Comparison of ENCODE assay signal across 23 mouse cellular contexts in the genomic region with DNA sequence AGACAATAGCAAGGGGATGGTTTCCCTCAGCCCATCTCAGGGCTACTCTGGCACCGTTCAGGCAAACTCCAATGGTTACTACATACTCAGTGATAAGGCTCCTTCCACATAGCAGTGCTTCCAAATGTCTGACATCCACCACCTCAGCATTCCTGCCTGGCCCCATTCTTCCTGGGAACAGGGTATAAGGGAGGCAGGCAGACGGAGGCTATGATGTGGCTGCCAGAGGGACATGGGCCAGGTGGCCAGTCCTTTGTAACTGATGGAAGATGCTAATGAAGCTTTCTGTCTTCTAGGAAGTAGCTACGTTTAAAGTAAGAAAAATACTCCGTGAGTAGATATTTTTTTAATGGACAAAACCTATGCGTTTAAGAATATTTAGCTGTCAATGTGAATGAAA. TPM values are rescaled to one million over a fixed set of nuclear protein-coding genes. Genes with fewer than 3 reads are reported as not detected.
DNase-seq lines count a peak whose midpoint lies in the region; ATAC-seq and TF ChIP-seq lines count a peak whose summit lies in the region.
"Had no signal": no experiment of that assay in that cellular context is flagged by ENCODE, and none has a peak within 500 bp of the region (broad histone marks: within the 10 kb centered on the region; RNA-seq: fewer than 3 reads in every experiment).

No protein-coding gene starts in this region.

- H3K4me1 ChIP-seq in lung, postnatal 0 days (ENCODE audit: insufficient read depth, low read depth, low read length): peaks cover 7% of the 10 kb centered on the region
- H3K4me1 ChIP-seq: liver, embryonic 13.5 days had no signal

- H3K4me3 ChIP-seq in layer of hippocampus, adult 2 months: no peak overlapping the region
- no peak overlapping the region for H3K4me3 ChIP-seq in lung, postnatal 0 days (ENCODE audit: low read depth, low read length)
- H3K4me3 ChIP-seq: hindbrain, embryonic 10.5 days; left cerebral cortex, adult 2 months; limb, embryonic 13.5 days; liver, embryonic 13.5 days; midbrain, embryonic 12.5 days; stomach, embryonic 15.5 days had no signal

- no peaks in the 10 kb centered on the region for H3K9me3 ChIP-seq in lung, postnatal 0 days (ENCODE audit: low read length)
- H3K9me3 ChIP-seq: hindbrain, embryonic 10.5 days; limb, embryonic 13.5 days; liver, embryonic 13.5 days; midbrain, embryonic 12.5 days; stomach, embryonic 15.5 days had no signal

- TF ChIP-seq POLR2A in brain, embryonic 14.5 days (IDR thresholded peaks at IDR 0.05; ENCODE audit: borderline replicate concordance, extremely low read depth, insufficient read depth, insufficient read length, poor library complexity, severe bottlenecking): no peak

- H3K27ac ChIP-seq in layer of hippocampus, adult 2 months: peak overlapping the region; percentile 47; the same call in 1 of the 2 replicates
- H3K27ac ChIP-seq in lung, postnatal 0 days (ENCODE audit: low read length): no peak overlapping the region
- H3K27ac ChIP-seq: kidney, postnatal 0 days; left cerebral cortex, adult 2 months; limb, embryonic 13.5 days; liver, embryonic 13.5 days; stomach, embryonic 15.5 days had no signal

- WGBS in lung, postnatal 0 days: 59% methylated on average over 5 of the region's 5 CpGs

- no peaks in the 10 kb centered on the region for H3K27me3 ChIP-seq in lung, postnatal 0 days (replicated peaks; ENCODE audit: insufficient read depth, low read length)

- ATAC-seq in lung, postnatal 0 days: no peak

- DNase-seq in layer of hippocampus, adult 2 months (ENCODE audit: low spot score in 2 of 2): no peak
- no peak for DNase-seq in layer of hippocampus, adult 9-11 months
- DNase-seq in brain, embryonic 14.5 days (ENCODE audit: low read depth): peak; percentile 75
- DNase-seq in cerebellum, adult 11-12 months: peak; percentile 73
- peak; percentile 89 for DNase-seq in cerebellum, postnatal 14 days
- no peak for DNase-seq in ovary, postnatal 10 days (ENCODE audit: low spot score)
- DNase-seq in gastrocnemius, adult 18-20 months (ENCODE audit: low spot score): no peak
- no peak for DNase-seq in lung, postnatal 0 days (ENCODE audit: low spot score)
- DNase-seq: adrenal gland, adult 2 months; gastrocnemius, postnatal 25 days; kidney, adult 18-20 months; liver, embryonic 13.5 days; lung, embryonic 14.5 days; lung, postnatal 4 days; thymus, adult 18-20 months; thymus, postnatal 4 days had no signal

- no peak overlapping the region for H3K9ac ChIP-seq in lung, postnatal 0 days (replicated peaks; ENCODE audit: low read depth)
- H3K9ac ChIP-seq: limb, embryonic 13.5 days; liver, embryonic 13.5 days; lung, embryonic 14.5 days; stomach, embryonic 15.5 days had no signal

- TF ChIP-seq EP300 in lung, postnatal 0 days (IDR thresholded peaks at IDR 0.05): no peak

- no peak for TF ChIP-seq CTCF in layer of hippocampus, adult 2 months (conservative IDR thresholded peaks at IDR 0.05)
- no peak for TF ChIP-seq CTCF in brain, embryonic 14.5 days (IDR thresholded peaks at IDR 0.05; ENCODE audit: borderline replicate concordance, extremely low read depth, insufficient read depth, insufficient read length)
- no peak for TF ChIP-seq CTCF in lung, postnatal 0 days (IDR thresholded peaks at IDR 0.05)

- H3K36me3 ChIP-seq in lung, postnatal 0 days (ENCODE audit: insufficient read depth, low read length): no peaks in the 10 kb centered on the region
- H3K36me3 ChIP-seq: hindbrain, embryonic 10.5 days; limb, embryonic 13.5 days; liver, embryonic 13.5 days; midbrain, embryonic 12.5 days; stomach, embryonic 15.5 days had no signal

- H3K4me2 ChIP-seq in lung, postnatal 0 days (replicated peaks; ENCODE audit: low read depth, low read length): no peak overlapping the region
- H3K4me2 ChIP-seq: limb, embryonic 13.5 days; liver, embryonic 13.5 days; lung, embryonic 14.5 days; midbrain, embryonic 12.5 days; stomach, embryonic 15.5 days had no signal

RNA-seq across cellular contexts. Expression of gene Cacna1e, which starts 3.7 kb away (rescaled TPM):
- 100 to 1,000 TPM; 227 to 237 TPM for total RNA-seq in layer of hippocampus, adult 2 months (2021)
- polyA plus RNA-seq in brain, embryonic 14.5 days (2012; rRNA removed): 18.4 and 28.8 TPM in 2 replicates
- under 1 TPM; 0.05 to 0.07 TPM for total RNA-seq in gastrocnemius, adult 18-20 months (2021)
- polyA plus RNA-seq in lung, postnatal 0 days (2015; fragmentation: Nextera tagmentation; extraction: Ambion mirVana): 0.19 and 0.29 TPM in 2 replicates
- polyA plus RNA-seq: C2C12 had no signal

Comparison
In these comparisons a context has a peak if more than half of its experiments do, and no peak if none do; other contexts are left out.
1. DNase-seq: peak in brain, embryonic 14.5 days (single experiment), cerebellum, adult 11-12 months (single experiment) and cerebellum, postnatal 14 days (2 of 2); none in layer of hippocampus, adult 2 months (0 of 2), layer of hippocampus, adult 9-11 months (single experiment), ovary, postnatal 10 days (single experiment), gastrocnemius, adult 18-20 months (single experiment) and lung, postnatal 0 days (single experiment).
2. RNA of gene Cacna1e, which starts 3.7 kb away (total RNA-seq): 227 to 237 TPM in layer of hippocampus, adult 2 months; 0.05 to 0.07 TPM in gastrocnemius, adult 18-20 months; every median in the first group is over 100 times any median in the second.